Mouse (Mus musculus) embryonic facial prominence, embryonic 15.5 days (tissue): Measurements from ENCODE around the gene Aspscr1. TPM values are rescaled to one million over a fixed set of nuclear protein-coding genes. Genes with fewer than 3 reads are reported as not detected.

ENCODE experiments used
- ATAC-seq: fragments of 200-750 bp; cut with Nextera tagmentation; 2 replicates; pipeline ENCODE4 v1.8.0; 2017; ENCODE audit warnings: low read depth, moderate TSS enrichment; ENCODE audit not compliant: insufficient number of reproducible peaks, low FRiP score, low TSS enrichment
- H3K27ac ChIP-seq: fragments of 300-500 bp; sonication (generic); replicated peaks from 2 replicates; pipeline ENCODE4 v1.5.1; 2015; ENCODE audit warnings: mild to moderate bottlenecking, inconsistent platforms
- H3K27me3 ChIP-seq: fragments of 300-500 bp; sonication (generic); 2 replicates; pipeline ENCODE4 v1.6.1; 2015; ENCODE audit warnings: inconsistent platforms
- H3K36me3 ChIP-seq: fragments of 300-500 bp; sonication (generic); 2 replicates; pipeline ENCODE4 v1.6.1; 2015; ENCODE audit warnings: mild to moderate bottlenecking, inconsistent platforms
- H3K4me1 ChIP-seq: fragments of 300-500 bp; sonication (generic); 2 replicates; pipeline ENCODE4 v1.6.1; 2015; ENCODE audit warnings: inconsistent platforms
- H3K4me2 ChIP-seq: fragments of 300-500 bp; sonication (generic); replicated peaks from 2 replicates; pipeline ENCODE4 v1.6.1; 2015; ENCODE audit warnings: mild to moderate bottlenecking, inconsistent platforms
- H3K4me3 ChIP-seq: fragments of 300-500 bp; sonication (generic); replicated peaks from 2 replicates; pipeline ENCODE4 v1.5.1; 2015; ENCODE audit warnings: mild to moderate bottlenecking, inconsistent platforms
- H3K9ac ChIP-seq: fragments of 300-500 bp; sonication (generic); 2 replicates; pipeline ENCODE4 v1.6.1; 2015; ENCODE audit warnings: inconsistent platforms
- H3K9me3 ChIP-seq: fragments of 300-500 bp; sonication (generic); replicated peaks from 2 replicates; pipeline ENCODE4 v1.6.1; 2016; ENCODE audit warnings: inconsistent platforms
- WGBS: fragments of 180-500 bp; shearing (Covaris S2); methylation state at CpG from one replicate; pipeline ENCODE4 v1.1.7; 2015; 5-methylcytosine and 5-hydroxymethylcytosine counted together
- polyA plus RNA-seq: library from polyadenylated mRNA; unstranded; fragments of >200 nt; fragmentation: Nextera tagmentation; extraction: Ambion mirVana; gene quantifications from 2 replicates; pipeline ENCODE4 v1.2.1, GENCODE M21; 2015

Aspscr1 gene
- polyA plus RNA-seq, 1 experiment from 2014 or later = 120 TPM

DNA sequence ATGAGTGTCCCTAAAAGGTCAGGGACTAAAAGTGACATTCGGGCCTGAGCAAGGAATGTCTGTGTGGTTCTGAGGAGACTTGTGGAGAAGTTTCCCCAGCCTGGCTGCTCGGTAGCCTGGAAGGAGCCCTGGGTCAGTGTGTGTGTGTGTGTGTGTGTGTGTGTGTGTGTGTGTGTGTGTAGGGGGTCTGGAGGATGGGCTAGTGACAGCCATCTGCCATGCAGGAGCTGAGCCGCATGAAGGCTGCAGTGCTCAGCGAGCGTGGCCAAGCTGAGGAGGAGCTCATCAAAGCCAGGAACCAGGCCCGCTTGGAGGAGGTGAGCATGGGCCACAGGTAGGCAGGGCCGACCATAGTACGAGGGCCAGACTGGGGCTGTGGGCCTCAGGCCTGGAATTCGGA, 46.5 kb downstream of the Aspscr1 start:
- no peak for ATAC-seq
- Histone ChIP-seq H3K4me3 (no peak overlapping the region), H3K9ac (no peak overlapping the region), H3K4me2 (no peak overlapping the region), H3K36me3 (peaks cover 46% of the 10 kb centered on the region), H3K27me3 (no peaks in the 10 kb centered on the region), H3K27ac (no peak overlapping the region), H3K4me1 (peaks cover 35% of the 10 kb centered on the region), H3K9me3 (no peaks in the 10 kb centered on the region)
- WGBS = 82% methylated on average over 9 of the region's 9 CpGs

DNA sequence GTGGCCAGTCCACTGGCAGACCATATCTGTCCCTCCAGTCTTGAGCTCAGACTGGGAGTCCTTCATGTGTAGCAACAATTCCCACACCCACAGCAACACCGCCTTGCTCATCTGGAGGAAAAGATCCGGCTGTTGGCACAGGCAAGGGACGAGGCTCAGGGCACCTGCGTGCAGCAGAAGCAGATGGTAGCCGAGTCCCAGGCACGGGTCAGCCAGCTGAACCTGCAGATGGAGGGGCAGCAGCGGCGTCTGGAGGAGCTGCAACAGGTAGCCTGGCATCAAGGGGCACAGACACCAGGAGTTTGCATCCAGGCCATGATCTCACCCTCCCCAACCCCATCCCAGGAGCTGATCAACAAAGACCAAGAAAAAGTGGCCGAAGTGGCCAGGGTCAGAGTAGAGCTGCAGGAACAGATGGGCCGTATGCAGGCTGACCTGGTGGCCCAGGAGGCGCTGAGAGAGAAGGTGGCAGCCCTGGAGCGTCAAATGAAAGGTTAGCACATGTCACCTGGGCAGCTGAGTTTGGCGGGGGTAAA, 47.1 kb downstream of the Aspscr1 start:
- Histone ChIP-seq H3K9ac (no peak overlapping the region), H3K4me2 (no peak overlapping the region), H3K27ac (no peak overlapping the region), H3K27me3 (no peaks in the 10 kb centered on the region), H3K4me1 (peaks cover 28% of the 10 kb centered on the region), H3K4me3 (no peak overlapping the region), H3K36me3 (peaks cover 46% of the 10 kb centered on the region), H3K9me3 (no peaks in the 10 kb centered on the region)
- WGBS = 87% methylated on average over 13 of the region's 13 CpGs
- ATAC-seq = no peak

DNA sequence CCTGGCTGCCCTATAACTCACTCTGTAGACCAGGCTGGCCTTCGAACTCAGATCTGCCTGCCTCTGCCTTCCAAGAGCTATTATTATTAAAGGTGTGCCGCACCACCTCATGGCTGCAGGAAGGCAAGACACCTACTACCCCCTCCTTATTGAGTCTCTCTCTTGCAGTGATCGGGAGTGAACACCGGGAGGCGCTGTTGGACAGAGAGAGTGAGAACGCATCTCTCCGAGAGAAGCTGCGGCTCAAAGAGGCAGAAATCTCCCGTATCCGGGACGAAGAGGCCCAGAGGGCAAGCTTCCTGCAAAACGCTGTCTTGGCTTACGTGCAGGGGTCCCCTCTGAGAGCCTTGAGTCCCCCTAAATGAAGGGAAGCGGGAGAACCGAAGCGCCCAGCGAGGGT, 47.7 kb downstream of the Aspscr1 start:
- peak overlapping the region; percentile 67 for H3K4me3 ChIP-seq
- H3K9me3 ChIP-seq = no peaks in the 10 kb centered on the region
- H3K27ac ChIP-seq = peak overlapping the region; percentile 45
- peaks cover 23% of the 10 kb centered on the region for H3K4me1 ChIP-seq
- no peaks in the 10 kb centered on the region for H3K27me3 ChIP-seq
- H3K4me2 ChIP-seq = peak overlapping the region; percentile 97
- H3K36me3 ChIP-seq = peaks cover 40% of the 10 kb centered on the region
- 12% methylated on average over 17 of the region's 17 CpGs for WGBS
- peak overlapping the region; percentile 31; the same call in 1 of the 2 replicates for H3K9ac ChIP-seq
- no peak for ATAC-seq

DNA sequence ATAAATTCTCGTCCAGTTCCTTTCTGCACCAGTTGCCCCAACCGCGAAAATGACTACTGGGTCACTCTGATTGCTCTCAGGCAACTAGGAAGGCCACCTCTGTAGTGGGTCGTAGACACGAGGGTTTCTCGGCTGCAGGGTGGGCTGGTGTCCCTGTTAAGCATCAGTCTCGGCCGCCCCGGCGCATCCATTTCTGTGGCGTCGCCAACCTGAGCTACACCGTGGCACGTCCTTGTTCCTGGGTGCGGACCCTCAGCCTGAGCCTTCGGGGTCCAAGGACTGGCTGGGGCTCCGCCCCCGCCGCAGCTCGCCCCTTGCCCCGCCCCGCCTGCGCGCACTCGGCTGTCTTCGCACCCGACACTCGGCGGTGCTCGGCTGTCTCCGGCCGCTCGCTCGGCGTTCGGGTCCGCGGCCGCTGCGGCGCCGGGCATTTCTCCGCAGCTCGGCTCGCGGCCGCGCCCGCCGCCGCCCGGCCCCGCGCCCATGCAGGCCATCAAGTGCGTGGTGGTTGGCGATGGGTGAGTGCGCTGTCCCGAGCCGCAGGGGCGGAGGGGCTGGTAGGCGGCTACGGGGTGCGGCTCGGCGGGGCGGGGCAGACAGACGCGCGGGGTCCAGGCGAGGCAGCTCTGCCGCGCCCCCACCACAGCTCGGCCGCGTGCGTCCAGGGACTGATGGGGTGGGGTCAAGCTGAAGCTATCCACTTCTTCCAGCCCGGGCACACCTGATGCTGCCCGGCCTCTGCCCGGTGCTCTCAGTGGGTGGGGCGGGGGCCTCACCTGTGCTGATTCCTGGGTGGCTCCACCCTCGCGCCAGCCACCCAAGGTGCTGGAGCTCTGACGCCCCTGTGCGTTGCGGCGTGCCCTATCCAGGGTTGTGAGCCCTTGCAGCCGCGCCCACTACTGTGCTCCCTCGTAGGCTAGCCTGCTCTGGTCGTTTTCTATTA, 48.6 kb downstream of the Aspscr1 start, which contains the start of gene Rac3:
TSS of gene Rac3 (plus strand) at position 347 of the 943 bp plus-strand sequence.
- Histone ChIP-seq H3K9me3 (no peaks in the 10 kb centered on the region), H3K36me3 (peaks cover 31% of the 10 kb centered on the region), H3K4me1 (peaks cover 26% of the 10 kb centered on the region), H3K27ac (peak within 1 kb of the TSS; percentile 45), H3K4me2 (peak within 1 kb of the TSS; percentile 97), H3K27me3 (no peaks in the 10 kb centered on the region), H3K9ac (peak within 1 kb of the TSS; percentile 59), H3K4me3 (peak within 1 kb of the TSS; percentile 67)
- ATAC-seq = peak; percentile 83
- WGBS = under 1% methylated on average over 86 of the region's 90 CpGs

DNA sequence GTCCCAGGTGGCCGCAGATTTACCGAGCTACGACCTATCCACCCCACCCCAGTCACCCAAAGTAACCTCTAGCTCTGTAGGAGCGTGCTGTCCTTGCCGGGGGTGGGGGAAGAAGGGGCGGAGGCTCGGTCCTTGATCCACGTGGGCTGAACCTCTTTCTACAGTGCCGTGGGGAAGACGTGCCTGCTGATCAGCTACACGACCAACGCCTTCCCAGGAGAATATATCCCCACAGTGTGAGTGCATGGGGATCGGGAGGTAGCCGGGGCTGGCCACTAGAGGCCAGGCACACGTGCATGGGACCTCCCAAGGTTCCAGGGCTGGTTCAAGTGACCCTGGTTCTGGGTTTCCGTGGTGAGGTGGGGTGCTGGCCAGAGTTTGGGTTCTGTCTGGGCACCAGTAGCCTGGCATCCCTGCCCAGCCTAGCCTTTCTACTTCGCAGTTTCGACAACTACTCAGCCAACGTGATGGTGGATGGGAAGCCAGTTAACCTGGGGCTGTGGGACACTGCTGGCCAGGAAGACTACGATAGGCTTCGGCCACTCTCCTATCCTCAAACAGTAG, 49.4 kb downstream of the Aspscr1 start:
- peak overlapping the region; percentile 59 for H3K9ac ChIP-seq
- H3K27me3 ChIP-seq = no peaks in the 10 kb centered on the region
- peaks cover 23% of the 10 kb centered on the region for H3K36me3 ChIP-seq
- ATAC-seq = no peak
- peak overlapping the region; percentile 97 for H3K4me2 ChIP-seq
- WGBS = 20% methylated on average over 21 of the region's 21 CpGs
- H3K4me3 ChIP-seq = peak overlapping the region; percentile 67
- peak overlapping the region; percentile 31; the same call in 1 of the 2 replicates for H3K27ac ChIP-seq
- H3K4me1 ChIP-seq = peaks cover 32% of the 10 kb centered on the region
- H3K9me3 ChIP-seq = no peaks in the 10 kb centered on the region

GRCm38 (mm10) chr11:120722761-120723382, 50.1 kb downstream of the Aspscr1 start:
- Histone ChIP-seq H3K4me1 (peaks cover 32% of the 10 kb centered on the region), H3K4me3 (peak overlapping the region; percentile 67; the same call in 1 of the 2 replicates), H3K4me2 (peak overlapping the region; percentile 97), H3K36me3 (peaks cover 16% of the 10 kb centered on the region), H3K27ac (no peak overlapping the region), H3K9ac (no peak overlapping the region), H3K9me3 (no peaks in the 10 kb centered on the region), H3K27me3 (no peaks in the 10 kb centered on the region)
- ATAC-seq = no peak
- WGBS = 86% methylated on average over 11 of the region's 11 CpGs

GRCm38 (mm10) chr11:120723509-120723908, 50.7 kb downstream of the Aspscr1 start:
- no peak overlapping the region for H3K9ac ChIP-seq
- H3K27ac ChIP-seq = no peak overlapping the region
- no peak overlapping the region for H3K4me3 ChIP-seq
- H3K27me3 ChIP-seq = no peaks in the 10 kb centered on the region
- 91% methylated on average over 7 of the region's 7 CpGs for WGBS
- no peak for ATAC-seq
- peaks cover 32% of the 10 kb centered on the region for H3K4me1 ChIP-seq
- H3K9me3 ChIP-seq = no peaks in the 10 kb centered on the region
- no peak overlapping the region for H3K4me2 ChIP-seq
- peaks cover 10% of the 10 kb centered on the region for H3K36me3 ChIP-seq

DNA sequence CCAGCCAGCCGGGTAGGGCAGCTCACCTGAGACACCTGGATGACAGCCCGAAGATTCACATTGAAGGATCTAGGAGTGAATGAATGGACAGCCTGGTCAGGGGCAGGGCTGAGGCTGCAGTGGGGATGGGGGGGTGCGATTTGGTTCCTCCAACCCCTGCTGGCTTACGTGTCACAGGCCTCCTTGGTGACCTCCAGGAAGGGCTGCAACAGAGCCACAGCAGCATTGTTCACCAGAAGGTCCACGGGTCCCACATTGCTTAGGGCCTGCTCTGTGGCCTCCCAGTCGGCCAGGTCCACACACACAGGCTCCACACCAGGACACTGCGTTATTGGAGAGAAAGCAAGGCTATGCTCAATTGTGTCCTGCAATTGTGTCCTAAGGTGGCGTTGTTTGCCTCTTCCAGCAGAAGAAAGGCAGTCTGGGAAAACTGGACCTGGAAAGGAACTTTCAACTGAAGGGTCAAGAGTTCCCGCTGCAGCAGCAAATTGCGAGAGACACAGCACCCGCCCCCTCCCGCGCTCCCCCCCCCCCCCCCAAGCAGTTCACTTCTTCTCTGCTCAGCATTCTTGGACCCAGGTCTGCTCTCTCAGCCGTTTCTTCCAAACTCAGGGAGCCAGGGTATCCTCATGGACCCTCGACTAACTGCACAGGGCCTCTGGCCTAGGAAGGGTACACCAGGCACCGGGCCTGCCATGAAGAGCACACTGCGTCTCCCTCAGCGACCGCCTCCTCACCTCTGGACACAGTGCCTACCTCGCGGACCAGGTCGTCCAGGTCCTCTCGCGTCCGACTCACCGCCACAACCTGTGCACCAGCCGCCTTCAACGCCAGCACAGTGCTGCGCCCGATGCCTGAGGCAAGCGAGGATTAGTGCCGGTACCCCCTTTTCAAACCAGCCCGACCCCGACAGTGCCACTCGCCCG, 53.7 kb downstream of the Aspscr1 start:
- peak overlapping the region; percentile 67 for H3K4me3 ChIP-seq
- no peaks in the 10 kb centered on the region for H3K27me3 ChIP-seq
- peak overlapping the region; percentile 93 for H3K4me2 ChIP-seq
- H3K27ac ChIP-seq = no peak overlapping the region
- ATAC-seq = peak; percentile 6; the same call in 1 of the 2 replicates
- peak overlapping the region; percentile 45 for H3K9ac ChIP-seq
- no peaks in the 10 kb centered on the region for H3K9me3 ChIP-seq
- H3K4me1 ChIP-seq = peaks cover 32% of the 10 kb centered on the region
- 19% methylated on average over 33 of the region's 36 CpGs for WGBS
- no peaks in the 10 kb centered on the region for H3K36me3 ChIP-seq

DNA sequence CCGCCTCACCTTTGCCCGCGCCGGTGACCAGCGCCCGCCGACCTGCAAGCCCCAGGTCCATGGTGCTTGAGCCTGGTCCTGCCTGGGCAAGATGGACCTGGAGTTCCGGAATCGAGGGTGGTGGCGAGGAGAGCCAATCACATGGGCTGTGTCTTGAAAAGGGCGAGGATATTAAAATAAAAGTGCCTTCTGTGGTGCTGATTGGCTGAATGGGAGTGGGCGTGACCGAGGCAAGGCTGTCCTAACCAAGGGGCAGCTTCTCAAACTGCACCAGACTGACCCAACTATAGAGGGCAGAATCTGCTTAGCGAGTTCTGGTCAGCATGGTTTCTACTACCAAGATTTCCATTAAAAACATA, 54.4 kb downstream of the Aspscr1 start, which contains the start of gene Dcxr:
TSS of gene Dcxr (minus strand) at position 113 of the 359 bp plus-strand sequence.
- peak; percentile 82 for ATAC-seq

GRCm38 (mm10) chr11:120727564-120727963, 54.8 kb downstream of the Aspscr1 start:
- Histone ChIP-seq H3K27me3 (no peaks in the 10 kb centered on the region), H3K9me3 (no peaks in the 10 kb centered on the region), H3K27ac (no peak overlapping the region), H3K9ac (no peak overlapping the region), H3K4me3 (no peak overlapping the region), H3K36me3 (no peaks in the 10 kb centered on the region), H3K4me2 (peak overlapping the region; percentile 93), H3K4me1 (peaks cover 31% of the 10 kb centered on the region)
- WGBS = 62% methylated on average over 12 of the region's 12 CpGs
- ATAC-seq = no peak

More for the DNA sequence above, 54.4 kb downstream of the Aspscr1 start, which contains the start of gene Dcxr:
- peak within 1 kb of the TSS; percentile 93 for H3K4me2 ChIP-seq
- H3K9ac ChIP-seq = peak within 1 kb of the TSS; percentile 45
- WGBS = 1% methylated on average over 14 of the region's 14 CpGs
- no peak within 1 kb of the TSS for H3K27ac ChIP-seq
- H3K36me3 ChIP-seq = no peaks in the 10 kb centered on the region
- no peaks in the 10 kb centered on the region for H3K9me3 ChIP-seq
- peaks cover 31% of the 10 kb centered on the region for H3K4me1 ChIP-seq
- peak within 1 kb of the TSS; percentile 67 for H3K4me3 ChIP-seq
- no peaks in the 10 kb centered on the region for H3K27me3 ChIP-seq
